Mouse (Mus musculus) thymus, postnatal 25 days (tissue): ENCODE measurements around the gene Grap2.

ENCODE experiments used
- DNase-seq: peaks from one replicate; pipeline ENCODE4 v3.0.0; 2022

Gene Grap2

GRCm38 (mm10) chr15:80602487-80602886 lies 30.1 kb downstream of the Grap2 start:
- peak; percentile 60 for DNase-seq

DNA sequence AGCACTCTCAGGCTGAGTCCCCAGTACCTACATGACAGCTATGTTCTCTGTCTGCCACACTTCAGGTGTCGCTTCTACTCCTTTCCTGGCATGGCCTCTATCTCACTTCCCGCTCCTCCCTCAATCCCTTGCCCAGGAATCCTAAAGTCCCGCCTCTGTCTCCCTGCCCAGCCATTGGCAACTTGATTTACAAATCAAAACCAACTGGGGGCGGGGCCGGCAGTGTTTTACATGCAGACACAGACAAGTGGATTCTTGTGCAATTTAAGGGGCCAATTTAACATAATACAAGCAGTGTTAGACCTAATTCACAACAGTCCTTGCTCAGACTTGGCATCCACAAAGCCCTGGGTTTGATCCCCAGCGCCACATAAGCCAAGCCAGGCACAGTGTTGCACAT lies 31.6 kb downstream of the Grap2 start:
- no peak for DNase-seq

- DNase-seq = peak; percentile 50
Measured at GRCm38 (mm10) chr15:80607970-80608369, 35.6 kb downstream of the Grap2 start.

GRCm38 (mm10) chr15:80610335-80610734 lies 37.9 kb downstream of the Grap2 start:
- no peak for DNase-seq

DNA sequence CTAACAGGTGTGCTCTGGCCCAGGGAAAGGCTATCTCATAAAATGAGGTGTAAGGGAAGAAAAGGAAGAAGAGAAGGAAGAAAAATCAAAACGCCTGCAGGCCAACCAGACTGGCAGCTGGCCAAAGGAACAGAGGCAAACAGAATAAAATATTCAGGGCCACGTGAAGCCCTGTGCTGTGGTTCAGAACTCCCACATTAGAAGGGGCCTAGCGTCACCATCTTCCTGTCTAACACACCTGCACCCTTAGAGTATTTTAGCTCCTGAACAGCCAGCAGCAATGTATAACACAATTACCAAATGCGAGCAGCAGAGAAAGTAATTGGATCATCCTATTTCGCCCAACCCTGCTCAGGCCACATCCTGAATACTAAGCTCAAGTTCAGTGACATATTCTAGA lies 39.1 kb downstream of the Grap2 start:
- DNase-seq = peak; percentile 76

DNA sequence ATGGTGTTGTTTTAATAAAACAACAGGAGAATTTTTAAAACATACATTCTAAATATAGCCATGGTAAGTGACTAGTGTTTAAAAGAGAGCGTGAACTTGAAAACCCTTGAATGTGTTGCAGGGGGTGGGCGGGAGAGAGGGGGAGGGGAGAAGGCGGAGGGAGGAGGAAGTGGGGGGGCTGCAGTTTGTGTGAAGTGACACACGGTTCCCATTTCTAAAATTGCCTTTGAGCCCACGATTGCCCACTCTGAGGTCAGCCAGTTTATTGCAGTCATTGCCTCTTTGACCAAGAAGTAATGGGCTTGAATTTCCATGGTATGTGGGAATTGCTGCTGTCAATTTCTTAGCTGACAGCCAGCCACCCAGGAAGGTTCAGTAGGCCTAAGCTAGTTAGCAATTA lies 41.5 kb downstream of the Grap2 start:
- no peak for DNase-seq

DNA sequence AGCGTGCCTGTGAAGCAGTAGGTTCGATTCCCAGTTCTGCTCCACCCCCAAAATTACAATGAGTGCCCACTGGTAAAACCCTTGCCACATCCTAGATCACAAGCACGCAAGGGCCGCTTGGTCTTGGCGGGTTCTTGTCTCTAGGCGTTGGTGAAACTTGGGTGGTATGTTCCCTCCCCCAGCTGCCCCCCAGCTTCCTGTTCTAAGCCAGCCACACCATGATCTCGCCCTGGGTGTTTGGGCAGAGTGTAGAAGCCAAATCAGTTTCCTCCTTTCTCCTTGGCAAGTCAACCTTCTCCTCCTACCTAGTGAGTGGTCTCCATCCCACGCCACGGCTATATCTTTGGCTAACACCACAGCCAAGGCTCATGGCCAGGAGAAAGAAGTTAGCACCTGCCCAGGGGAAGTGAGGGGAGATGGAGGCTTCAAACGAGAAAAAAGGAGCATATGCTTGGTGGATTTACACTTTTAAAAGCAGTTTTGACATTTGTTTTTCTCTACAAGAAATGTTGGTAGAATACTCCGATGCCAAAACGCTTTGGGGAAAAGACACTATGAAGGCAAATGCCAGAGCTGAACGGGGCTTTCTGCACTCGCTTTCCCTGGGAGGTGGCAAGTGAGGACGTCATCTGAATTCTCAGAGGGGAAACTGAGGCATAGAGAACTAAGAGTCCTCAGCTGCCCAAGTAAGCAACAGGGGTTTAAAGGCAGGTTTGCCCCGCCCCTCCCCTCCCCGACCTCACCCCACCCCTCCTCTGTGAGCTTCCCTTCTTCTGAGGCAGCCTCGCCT lies 42.3 kb downstream of the Grap2 start:
- peak; percentile 76 for DNase-seq

DNA sequence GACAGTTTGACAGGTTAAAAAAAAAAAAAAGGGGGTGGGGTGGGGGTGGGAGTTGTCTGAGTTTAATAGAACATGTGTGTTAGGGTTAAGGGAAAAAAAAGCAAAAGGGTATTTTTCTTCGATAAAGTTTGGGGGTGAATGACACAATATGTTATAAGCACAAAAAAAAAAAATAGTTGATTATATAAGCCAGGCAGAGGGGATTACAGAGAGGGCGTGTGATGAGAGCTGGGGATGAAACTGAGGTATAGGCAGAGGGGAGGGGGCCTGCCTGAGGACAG lies 42.8 kb downstream of the Grap2 start:
- no peak for DNase-seq

DNA sequence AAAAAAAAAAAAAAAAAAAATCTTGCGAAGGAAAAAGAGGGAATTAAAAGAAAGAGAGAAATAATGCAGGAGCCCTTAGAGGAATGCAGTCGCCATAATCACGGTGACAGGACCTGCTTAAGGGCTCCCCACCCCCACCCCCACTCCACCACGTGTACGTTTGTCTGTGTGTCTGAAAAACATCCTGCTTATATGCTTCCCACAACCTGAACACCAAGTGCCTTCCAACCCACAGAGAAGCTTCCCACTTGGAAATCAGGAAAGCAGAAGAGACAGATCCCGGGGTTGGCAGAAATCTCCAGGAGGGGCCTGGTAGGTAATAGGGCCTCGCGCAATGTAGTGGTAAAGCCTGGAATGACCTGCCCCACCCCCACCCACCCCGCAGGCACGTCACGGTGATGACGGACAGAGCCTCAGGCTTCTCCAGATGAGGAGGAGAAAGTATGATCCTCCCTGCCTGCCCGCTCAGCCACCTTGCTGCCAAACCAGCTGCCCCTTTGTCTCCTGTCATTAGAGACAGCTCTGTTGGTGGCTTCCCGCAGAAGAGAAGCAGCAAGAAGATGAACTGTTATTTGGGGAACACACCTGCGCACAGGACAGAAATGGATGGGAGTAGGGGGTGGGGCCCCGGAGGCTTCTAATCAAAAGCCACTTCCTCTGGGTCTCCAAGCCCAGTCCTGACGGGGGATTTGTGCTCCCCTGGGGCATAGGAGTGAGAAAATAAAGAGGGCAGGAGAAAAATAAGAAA lies 43.4 kb downstream of the Grap2 start:
- peak; percentile 80 for DNase-seq

- DNase-seq = peak; percentile 66
Measured at GRCm38 (mm10) chr15:80617839-80618238, 45.4 kb downstream of the Grap2 start.

DNA sequence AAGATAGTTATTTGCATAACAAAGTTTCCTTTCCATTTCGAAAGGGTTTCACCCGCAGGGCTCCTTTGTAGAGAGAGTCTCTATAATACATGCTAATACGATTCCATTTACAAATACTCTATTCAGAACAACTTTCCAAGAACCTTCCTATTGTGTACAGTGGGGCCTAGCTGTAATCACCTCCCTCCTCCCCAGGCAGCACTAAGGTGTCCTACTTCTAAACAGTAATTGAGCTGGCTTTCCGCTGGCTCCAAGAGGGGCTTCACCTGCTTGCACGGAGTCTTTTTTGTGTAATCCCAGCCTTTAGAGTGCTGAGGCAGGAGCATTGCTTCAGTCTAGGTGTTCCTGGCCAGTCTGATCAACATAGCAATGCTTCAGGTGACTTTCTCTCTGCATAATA lies 46.8 kb downstream of the Grap2 start:
- no peak for DNase-seq

GRCm38 (mm10) chr15:80619786-80620185 lies 47.4 kb downstream of the Grap2 start:
- DNase-seq = no peak

- no peak for DNase-seq
Measured at GRCm38 (mm10) chr15:80620371-80620770, 48.0 kb downstream of the Grap2 start.

GRCm38 (mm10) chr15:80623171-80623837 lies 50.9 kb downstream of the Grap2 start:
- no peak for DNase-seq

GRCm38 (mm10) chr15:80626472-80626871 lies 54.1 kb downstream of the Grap2 start:
- no peak for DNase-seq

GRCm38 (mm10) chr15:80630147-80630546 lies 57.8 kb downstream of the Grap2 start:
- no peak for DNase-seq

DNA sequence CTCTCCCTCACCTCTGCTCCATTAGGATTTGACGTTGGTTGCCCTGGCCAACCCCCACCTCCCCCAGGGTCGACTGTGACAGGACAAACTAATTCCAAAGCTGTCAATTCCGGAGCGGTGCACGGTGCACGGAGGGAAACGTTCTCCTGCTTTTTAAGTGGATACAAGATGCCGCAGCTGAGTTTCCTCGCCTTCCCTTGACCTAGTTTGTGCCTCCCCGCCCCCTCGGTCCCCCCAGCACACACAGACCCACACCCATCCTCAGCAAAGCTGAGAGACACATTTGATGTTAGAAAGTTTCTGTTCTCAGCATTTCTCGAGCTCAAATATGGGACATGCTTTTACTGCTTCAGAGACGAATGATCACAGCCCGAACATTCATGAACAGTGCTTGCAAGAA lies 58.3 kb downstream of the Grap2 start:
- peak; percentile 70 for DNase-seq

DNA sequence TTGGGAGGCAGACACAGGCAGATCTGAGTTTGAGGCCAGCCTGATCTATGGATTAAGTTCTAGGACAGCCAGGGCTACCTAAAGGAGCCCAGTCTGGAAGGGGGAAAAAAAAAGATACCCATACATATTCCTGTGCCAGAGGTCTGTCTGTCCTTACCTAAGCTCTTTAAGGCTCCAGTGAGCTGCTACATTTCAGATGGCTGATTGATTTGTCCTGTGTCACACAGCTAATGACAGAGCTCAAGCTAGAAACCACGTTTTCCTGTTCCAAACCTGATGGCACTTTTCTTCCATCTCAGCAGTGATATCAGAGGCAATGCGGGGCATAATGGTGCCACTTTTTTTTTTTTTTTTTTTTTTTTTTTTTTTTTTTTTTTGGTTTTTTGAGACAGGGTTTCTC lies 58.9 kb downstream of the Grap2 start:
- DNase-seq = no peak

DNA sequence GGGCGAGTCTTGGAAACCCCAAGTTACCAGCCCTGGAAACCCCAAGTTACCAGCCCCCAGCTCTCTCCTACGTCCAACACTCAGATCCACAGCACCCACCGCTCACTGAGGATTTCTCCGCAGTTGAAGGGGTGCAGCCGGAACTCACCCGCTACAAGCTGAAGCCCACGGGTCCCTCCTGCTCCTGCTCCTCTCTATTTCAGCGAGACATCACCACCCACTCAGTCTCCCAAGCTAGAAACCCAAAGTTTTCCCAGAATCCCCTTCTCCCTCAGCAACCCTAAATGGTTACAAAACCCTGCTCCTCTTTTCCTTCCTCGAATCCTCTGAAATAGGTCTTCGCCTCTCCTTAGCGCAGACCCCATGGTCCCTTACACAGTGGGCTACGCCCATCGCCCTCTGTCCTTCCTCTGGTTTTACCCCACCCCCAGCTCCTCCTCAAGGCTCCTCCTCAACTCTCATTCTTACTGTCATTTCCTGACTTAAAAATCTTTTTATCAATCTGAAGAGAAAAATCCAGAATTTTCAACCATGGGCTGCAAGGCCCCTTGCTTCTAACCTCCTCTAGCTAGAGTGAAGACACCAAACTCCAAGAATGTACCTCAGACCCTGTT lies 60.0 kb downstream of the Grap2 start:
- no peak for DNase-seq

DNA sequence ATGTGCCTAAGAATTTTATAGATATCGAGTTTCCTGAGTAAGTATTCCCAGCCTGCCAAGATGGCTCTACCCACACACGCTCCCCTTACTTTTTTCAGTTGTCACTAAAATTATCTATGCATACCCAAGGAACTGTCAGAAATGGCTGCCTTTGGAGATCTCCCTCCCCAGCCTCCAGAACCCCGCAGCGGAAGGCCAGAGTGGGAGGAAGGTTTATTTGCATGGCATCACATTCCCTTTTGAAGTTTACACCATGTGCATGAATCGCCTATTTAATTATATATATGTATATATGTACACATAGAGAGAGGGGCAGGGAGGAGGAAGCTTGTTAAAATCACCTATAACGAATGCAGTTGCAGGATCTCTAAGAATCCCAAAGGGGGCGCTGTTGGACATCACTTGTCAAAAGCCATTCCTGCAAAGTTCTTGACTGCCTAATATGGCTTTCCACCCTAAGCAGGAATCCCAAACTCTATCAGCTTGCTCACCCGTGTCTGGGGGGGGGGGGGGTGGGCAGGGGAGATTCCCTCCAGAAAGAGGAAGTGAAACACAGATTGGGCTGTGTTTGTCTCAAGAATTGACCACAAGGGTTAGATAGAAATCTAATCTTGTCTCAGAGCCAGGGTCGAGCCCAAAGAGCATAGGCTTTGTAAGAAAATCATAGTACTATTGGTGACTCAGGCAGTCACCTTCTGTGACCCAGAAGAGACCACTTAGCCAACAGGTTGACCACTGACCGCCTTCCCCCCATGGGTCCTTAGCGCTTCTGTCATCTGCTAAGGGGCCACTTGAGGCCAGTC lies 62.2 kb downstream of the Grap2 start:
- DNase-seq = no peak

DNA sequence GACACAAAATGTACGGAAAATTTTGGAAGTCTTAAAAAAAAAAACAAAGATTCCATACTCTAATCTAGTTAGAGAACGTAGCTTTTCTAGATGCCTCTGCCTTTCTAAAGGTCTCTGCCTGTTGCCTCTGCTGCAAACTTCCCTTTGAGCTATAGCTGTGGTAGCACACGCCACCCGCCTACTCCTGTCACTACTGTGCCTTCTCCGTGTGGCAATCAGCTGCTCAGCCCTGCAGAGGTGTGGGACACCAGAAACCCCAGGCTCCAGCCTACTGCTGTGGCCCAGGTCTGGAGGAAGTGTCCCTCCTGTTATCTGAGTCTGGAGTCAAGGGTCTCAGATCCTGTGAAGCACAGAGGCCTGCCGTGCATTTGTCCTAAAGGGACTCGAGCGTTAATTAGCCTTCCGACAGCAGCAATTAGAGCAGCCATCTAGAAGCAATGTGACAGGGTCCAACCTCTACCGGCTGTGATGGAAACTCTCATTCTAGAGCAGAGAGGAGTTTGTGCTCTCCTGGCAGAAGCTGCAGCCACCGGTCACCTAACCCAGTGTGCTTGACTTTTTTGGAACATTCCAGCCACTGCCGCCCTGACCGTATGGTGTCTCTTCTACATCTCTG lies 64.5 kb downstream of the Grap2 start:
- no peak for DNase-seq

DNA sequence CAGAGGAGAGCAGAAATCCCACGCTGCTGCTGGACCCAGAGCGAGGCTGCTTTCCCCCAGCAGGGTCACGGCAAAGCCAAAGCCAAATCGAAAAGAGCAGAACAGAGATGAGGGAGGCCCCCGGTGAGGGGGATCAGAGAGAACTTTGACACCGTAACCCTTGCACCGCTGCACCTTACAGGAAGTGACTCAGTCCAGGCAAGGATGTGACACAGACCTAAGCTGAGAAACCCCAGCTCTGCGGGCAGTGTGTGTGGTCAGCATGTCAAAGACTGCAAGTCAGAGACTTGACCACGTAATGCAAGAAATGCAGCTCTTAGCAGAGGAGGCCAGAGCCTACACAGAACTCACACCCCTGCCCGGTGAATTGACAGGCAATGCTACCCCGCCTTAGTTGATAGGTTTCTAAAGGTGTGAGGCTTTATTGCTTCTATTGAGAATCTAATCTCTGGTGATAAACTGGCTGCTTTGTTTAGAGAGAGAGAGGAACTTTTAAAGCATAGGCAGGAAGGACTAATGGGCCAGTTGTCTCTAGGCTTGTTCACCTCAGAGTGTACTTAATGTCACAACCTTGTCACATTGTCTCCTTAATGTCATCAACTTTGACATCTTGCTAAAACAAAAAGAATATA lies 66.8 kb downstream of the Grap2 start:
- DNase-seq = no peak
